In genomic region chr3:101372345-101372980, GRCm38 (mm10) we compare ENCODE assay signal across 9 mouse cellular contexts. TPM values are rescaled to one million over a fixed set of nuclear protein-coding genes. Genes with fewer than 3 reads are reported as not detected.
DNase-seq lines count a peak whose midpoint lies in the region; ATAC-seq lines count a peak whose summit lies in the region.
"Had no signal": no experiment of that assay in that cellular context is flagged by ENCODE, and none has a peak within 500 bp of the region (broad histone marks: within the 10 kb centered on the region; RNA-seq: fewer than 3 reads in every experiment).

No protein-coding gene starts in this region.

- peak overlapping the region; percentile 63 for H3K27ac ChIP-seq in liver, embryonic 13.5 days
- H3K27ac ChIP-seq: embryonic facial prominence, embryonic 15.5 days had no signal

- H3K4me3 ChIP-seq in liver, embryonic 13.5 days (replicated peaks): peak overlapping the region; percentile 38
- H3K4me3 ChIP-seq: embryonic facial prominence, embryonic 15.5 days had no signal

- no peaks in the 10 kb centered on the region for H3K36me3 ChIP-seq in liver, embryonic 13.5 days
- H3K36me3 ChIP-seq: embryonic facial prominence, embryonic 15.5 days had no signal

- ATAC-seq in hematopoietic stem cell, adult 5-6 weeks (replicated peaks in 1 of 2; ENCODE audit: insufficient read depth in 1 of 2, low FRiP score in 2 of 2, low TSS enrichment in 1 of 2, low read depth in 1 of 2, poor library complexity in 2 of 2, severe bottlenecking in 2 of 2): peak; percentile 55 to 71; a peak in 3 of 4 replicates
- peak; percentile 68 for ATAC-seq in liver, embryonic 13.5 days (ENCODE audit: low read depth)
- ATAC-seq in activated CD4-positive, CD25-positive, alpha-beta regulatory T cell, adult 4 months: no peak

- WGBS in liver, embryonic 13.5 days (ENCODE audit: insufficient replicate concordance): 18% methylated on average over 13 of the region's 13 CpGs

- peaks cover 85% of the 10 kb centered on the region for H3K4me1 ChIP-seq in liver, embryonic 13.5 days (replicated peaks)

- H3K9me3 ChIP-seq in liver, embryonic 13.5 days (replicated peaks): no peaks in the 10 kb centered on the region
- H3K9me3 ChIP-seq: embryonic facial prominence, embryonic 15.5 days had no signal

- H3K4me2 ChIP-seq in liver, embryonic 13.5 days: peak overlapping the region; percentile 61
- H3K4me2 ChIP-seq: embryonic facial prominence, embryonic 15.5 days had no signal

- DNase-seq in kidney, adult 18-20 months: peak; percentile 69
- no peak for DNase-seq in kidney, adult 11 months
- DNase-seq in adrenal gland, adult (ENCODE audit: inconsistent age in 2 of 2, low spot score in 1 of 2): peak; percentile 65 to 86
- DNase-seq in embryo, embryonic 9.5 days (ENCODE audit: extremely low spot score): peak; percentile 56
- DNase-seq in liver, embryonic 13.5 days: peak; percentile 77
- peak; percentile 81 for DNase-seq in right cerebral cortex, postnatal 25 days

- H3K27me3 ChIP-seq in liver, embryonic 13.5 days: no peaks in the 10 kb centered on the region
- H3K27me3 ChIP-seq: embryonic facial prominence, embryonic 15.5 days had no signal

- H3K9ac ChIP-seq in liver, embryonic 13.5 days: peak overlapping the region; percentile 63
- H3K9ac ChIP-seq: embryonic facial prominence, embryonic 15.5 days had no signal

RNA-seq across cellular contexts. Expression of gene Igsf3, which starts 4.4 kb away (rescaled TPM):
- total RNA-seq in hematopoietic stem cell, adult 5-6 weeks (2017): 0.25 and 2.2 TPM in 2 replicates
- 6.4 and 7.5 TPM in 2 replicates for polyA plus RNA-seq in liver, embryonic 13.5 days (2015; fragmentation: Nextera tagmentation; extraction: Ambion mirVana)
- polyA plus RNA-seq in activated CD4-positive, CD25-positive, alpha-beta regulatory T cell, adult 4 months (2017; shearing (Covaris generic)): 1 to 10 TPM in 1 of 2 experiments, under 1 TPM in 1; 0.86 to 1.6 TPM
